Mouse (Mus musculus): ENCODE data around the gene 1110004F10Rik. TPM values are rescaled to one million over a fixed set of nuclear protein-coding genes. Genes with fewer than 3 reads are reported as not detected.

The 1110004F10Rik gene
- total and polyA plus RNA-seq, 3 experiments = 120 to 262 (median 196) TPM

- Histone ChIP-seq H3K9ac (ENCODE audit: insufficient read depth, low read depth) (peak overlapping the region; percentile 86), H3K36me3 (replicated peaks in 1 of 2; ENCODE audit: control insufficient read depth in 1 of 2, insufficient read depth in 1 of 2, low read length in 1 of 2) (peaks cover 0 to 8% of the 10 kb centered on the region in 2 experiments), H3K9me3 (replicated peaks; ENCODE audit: low read length) (no peaks in the 10 kb centered on the region), H3K27me3 (replicated peaks) (no peaks in the 10 kb centered on the region), H3K4me1 (ENCODE audit: control insufficient read depth in 1 of 2, insufficient read depth in 2 of 2) (peaks cover 2 to 24% of the 10 kb centered on the region in 2 experiments; a peak in 3 of 4 replicates), H3K27ac (ENCODE audit: insufficient read depth, low read depth) (peak overlapping the region; percentile 54), H3K79me2 (replicated peaks; ENCODE audit: control insufficient read depth, extremely low read depth, insufficient read depth, poor library complexity, severe bottlenecking) (peaks cover 32% of the 10 kb centered on the region), H3K4me3 (replicated peaks in 1 of 3; ENCODE audit: low read depth in 2 of 3, low read length in 2 of 3, poor library complexity in 1 of 3) (peak overlapping the region; percentile 70 to 80 (median 70)), H3K4me2 (ENCODE audit: insufficient read depth, low read depth, poor library complexity, severe bottlenecking) (peak overlapping the region; percentile 99)
- TF ChIP-seq MAZ (IDR thresholded peaks at IDR 0.05; ENCODE audit: low read depth, low read length) (peak; percentile 79), ETS1 (conservative IDR thresholded peaks at IDR 0.05; ENCODE audit: low read depth, low read length) (no peak), ZNF384 (IDR thresholded peaks at IDR 0.05; ENCODE audit: low read depth, low read length) (peak; percentile 19; the same call in 1 of the 2 replicates), KAT2A (IDR thresholded peaks at IDR 0.05; ENCODE audit: insufficient replicate concordance, low read length) (peak; percentile 97), POLR2AphosphoS2 (IDR thresholded peaks at IDR 0.05; ENCODE audit: low read depth, low read length) (peak; percentile 92; the same call in 1 of the 2 replicates), CTCF (conservative IDR thresholded peaks at IDR 0.05 in 1 of 2, IDR thresholded peaks at IDR 0.05 in 1 of 2; ENCODE audit: low read depth in 2 of 2, low read length in 2 of 2) (no peak), ZMIZ1 (IDR thresholded peaks at IDR 0.05; ENCODE audit: low read depth, low read length) (peak; percentile 87), BHLHE40 (IDR thresholded peaks at IDR 0.05; ENCODE audit: low read depth, low read length) (no peak), NRF1 (IDR thresholded peaks at IDR 0.05; ENCODE audit: low read depth, low read length) (peak; percentile 45), MYC (IDR thresholded peaks at IDR 0.05; ENCODE audit: low read depth, low read length) (peak; percentile 71; the same call in 1 of the 2 replicates), EP300 (IDR thresholded peaks at IDR 0.05; ENCODE audit: low read length) (no peak), ZC3H11A (IDR thresholded peaks at IDR 0.05; ENCODE audit: low read depth, low read length) (no peak), MXI1 (IDR thresholded peaks at IDR 0.05; ENCODE audit: low read depth, low read length) (no peak; the same call in 1 of the 2 replicates), CHD1 (IDR thresholded peaks at IDR 0.05; ENCODE audit: low read depth, low read length) (no peak), POLR2A (IDR thresholded peaks at IDR 0.05; ENCODE audit: low read depth, low read length) (peak; percentile 95), E2F4 (IDR thresholded peaks at IDR 0.05; ENCODE audit: insufficient replicate concordance, low read depth, low read length) (peak; percentile 87; the same call in 1 of the 2 replicates), UBTF (IDR thresholded peaks at IDR 0.05; ENCODE audit: low read depth, low read length) (no peak), JUND (conservative IDR thresholded peaks at IDR 0.05; ENCODE audit: low read depth, low read length) (no peak), MAFK (IDR thresholded peaks at IDR 0.05; ENCODE audit: insufficient replicate concordance, low read length) (no peak), SIN3A (IDR thresholded peaks at IDR 0.05; ENCODE audit: low read length) (peak; percentile 68; the same call in 1 of the 2 replicates), SMC3 (IDR thresholded peaks at IDR 0.05; ENCODE audit: low read depth, low read length) (no peak), GABPA (IDR thresholded peaks at IDR 0.05; ENCODE audit: insufficient replicate concordance, low read depth, low read length) (peak; percentile 83; the same call in 1 of the 2 replicates), MEF2A (IDR thresholded peaks at IDR 0.05; ENCODE audit: borderline replicate concordance, low read depth, low read length) (no peak), TCF12 (IDR thresholded peaks at IDR 0.05; ENCODE audit: low read depth, low read length) (peak; percentile 77), NELFE (IDR thresholded peaks at IDR 0.05; ENCODE audit: low read depth, low read length) (peak; percentile 95), CHD2 (IDR thresholded peaks at IDR 0.05; ENCODE audit: low read length) (peak; percentile 98), TBP (conservative IDR thresholded peaks at IDR 0.05; ENCODE audit: low read depth, low read length) (peak; percentile 85), HCFC1 (IDR thresholded peaks at IDR 0.05; ENCODE audit: low read depth, low read length) (peak; percentile 97)
- DNase-seq (ENCODE audit: extremely low read depth) = peak; percentile 96
- dilution Hi-C loops (cut with MboI; ENCODE audit: extremely low pct_ligation_motif_present, extremely low pct_unique_long_range_greater_than_20kb, low sequenced_read_pairs) (no loop called here), in situ Hi-C loops (cut with MboI; ENCODE audit: low pct_ligation_motif_present, low pct_unique_long_range_greater_than_20kb, low sequenced_read_pairs) (no loop called here)
These were observed 53.7 kb downstream of the 1110004F10Rik start for GRCm38 (mm10) chr7:116092710-116093465.
